Mouse (Mus musculus) kidney, postnatal 4 days (tissue): ENCODE results near the gene Cstf1.

Source experiments
- DNase-seq, 2 experiments: peaks; one replicate each; pipeline ENCODE4 v3.0.0; 2021; ENCODE audit warnings: mixed read lengths in 2 of 2

The Cstf1 gene

DNA sequence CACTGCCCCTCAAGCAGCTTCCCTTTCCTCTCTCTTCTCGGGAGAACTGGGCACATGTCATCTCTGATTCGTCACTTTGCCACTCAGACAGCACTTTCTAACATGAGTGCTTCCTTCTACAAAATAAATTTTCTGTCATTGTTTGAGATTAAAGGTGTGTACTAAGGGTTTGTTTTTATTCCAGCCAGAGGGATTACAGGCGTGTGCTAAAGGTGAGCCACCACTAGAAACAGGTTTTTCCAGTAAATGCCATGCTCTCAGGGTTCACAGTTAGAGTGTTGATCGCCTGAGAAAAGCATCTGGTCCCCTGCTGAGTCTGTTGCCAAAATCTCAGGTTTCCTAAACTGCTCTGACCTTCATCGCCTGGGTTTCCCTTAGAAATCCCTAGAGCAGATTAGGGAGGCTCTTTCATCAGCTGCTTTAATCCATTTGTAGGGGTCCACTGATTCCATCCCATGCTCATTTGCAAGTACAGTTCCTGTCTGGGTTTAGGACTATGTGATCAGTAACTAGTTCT, 6.6 kb downstream of the Cstf1 start:
- no peak for DNase-seq

DNA sequence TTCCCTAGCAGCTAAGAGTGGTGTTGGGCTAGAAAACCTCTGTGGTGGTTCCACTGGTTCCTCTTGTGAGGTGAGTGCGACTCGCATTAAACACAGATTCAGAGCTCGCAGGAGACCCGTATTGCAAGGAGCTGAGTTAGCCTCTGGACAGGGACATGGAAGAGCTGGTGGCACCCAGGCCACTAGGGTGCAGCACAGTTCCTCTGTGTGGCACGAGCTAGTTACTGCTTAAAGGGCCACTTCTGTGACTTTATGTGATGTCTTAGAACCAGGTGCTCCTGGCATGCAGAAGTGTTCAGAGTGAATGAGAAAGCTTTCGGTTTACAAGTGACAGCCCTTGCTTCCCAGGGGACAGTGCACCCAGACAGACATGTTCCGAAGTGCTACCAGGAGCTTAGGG, 7.9 kb downstream of the Cstf1 start:
- peak; percentile 70 to 76 for DNase-seq

DNA sequence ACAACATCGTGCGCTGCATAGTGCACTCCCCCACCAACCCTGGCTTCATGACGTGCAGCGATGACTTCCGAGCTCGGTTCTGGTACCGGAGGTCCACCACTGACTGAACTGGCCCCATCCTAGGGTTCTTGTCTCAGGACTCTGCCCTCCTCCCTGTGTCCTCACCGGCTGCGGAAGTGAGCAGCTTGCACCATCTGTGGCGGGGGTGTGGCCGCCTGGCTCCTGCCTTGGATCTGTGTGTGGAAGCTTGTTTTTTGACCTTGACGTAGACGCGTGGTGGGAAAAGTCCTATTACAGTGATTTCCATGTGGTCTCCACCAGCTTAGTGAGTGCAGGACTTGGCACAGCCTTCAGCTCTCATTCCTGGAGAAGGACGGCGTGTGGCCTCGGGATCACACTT, 10.0 kb downstream of the Cstf1 start:
- no peak for DNase-seq

DNA sequence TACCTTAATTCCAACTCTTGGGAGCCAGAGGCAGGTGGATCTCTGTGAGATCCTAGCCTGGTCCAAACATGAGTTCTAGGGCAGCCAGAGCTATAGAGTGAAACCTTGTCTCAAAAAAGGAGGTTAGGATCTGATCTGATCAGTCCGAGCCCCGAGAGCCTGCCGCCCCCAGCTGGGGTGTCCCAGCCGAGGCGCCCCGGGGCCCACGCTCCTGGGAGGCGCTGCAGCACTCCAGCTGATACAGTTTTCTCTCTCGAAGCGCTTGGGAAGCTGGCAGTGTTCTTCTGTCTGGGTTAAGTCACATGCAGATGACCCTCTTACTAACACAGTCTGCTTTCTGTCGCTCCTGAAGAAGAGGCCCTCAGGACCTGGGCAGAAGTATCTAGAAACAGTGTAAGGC, 10.9 kb downstream of the Cstf1 start:
- DNase-seq: no peak

DNA sequence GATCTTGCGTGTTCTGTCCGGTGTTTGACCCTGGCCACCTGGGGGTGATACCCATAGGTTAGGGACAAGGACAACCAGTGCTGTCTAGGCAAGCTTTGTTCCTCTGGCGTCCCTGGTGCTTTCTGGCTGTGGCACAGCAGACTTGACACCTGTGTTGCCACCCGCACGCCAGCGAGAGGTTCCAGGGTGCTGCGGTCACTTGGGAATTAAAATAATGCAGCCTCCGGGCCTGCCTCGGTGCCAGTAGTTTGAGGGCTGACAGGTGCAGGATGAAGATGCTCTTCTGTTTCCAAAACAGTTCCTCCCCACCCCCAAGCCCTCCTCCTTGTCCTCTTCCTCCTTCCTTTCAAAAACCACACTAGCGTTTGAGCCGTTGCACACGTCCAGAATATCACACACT, 11.4 kb downstream of the Cstf1 start:
- no peak for DNase-seq

DNA sequence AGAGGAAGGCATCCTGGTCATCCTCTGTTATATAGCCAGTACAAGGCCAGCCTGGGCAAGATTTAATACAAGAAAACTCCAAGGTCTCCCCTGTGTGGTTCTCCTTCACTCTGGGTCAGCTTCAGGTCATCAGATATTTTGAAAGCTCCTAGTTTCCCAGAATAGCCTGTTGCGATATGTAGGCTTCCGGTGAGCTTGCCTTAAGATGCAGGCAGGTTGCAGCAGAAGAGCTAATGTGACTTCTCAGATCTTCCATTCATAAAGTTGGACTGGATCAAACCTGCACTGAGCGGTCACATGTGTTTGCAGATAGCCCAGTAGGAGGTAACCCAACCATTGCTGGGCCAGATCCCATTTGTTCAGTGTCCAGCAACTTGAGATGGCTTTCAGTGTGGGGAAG, 14.2 kb downstream of the Cstf1 start:
- DNase-seq: no peak

DNA sequence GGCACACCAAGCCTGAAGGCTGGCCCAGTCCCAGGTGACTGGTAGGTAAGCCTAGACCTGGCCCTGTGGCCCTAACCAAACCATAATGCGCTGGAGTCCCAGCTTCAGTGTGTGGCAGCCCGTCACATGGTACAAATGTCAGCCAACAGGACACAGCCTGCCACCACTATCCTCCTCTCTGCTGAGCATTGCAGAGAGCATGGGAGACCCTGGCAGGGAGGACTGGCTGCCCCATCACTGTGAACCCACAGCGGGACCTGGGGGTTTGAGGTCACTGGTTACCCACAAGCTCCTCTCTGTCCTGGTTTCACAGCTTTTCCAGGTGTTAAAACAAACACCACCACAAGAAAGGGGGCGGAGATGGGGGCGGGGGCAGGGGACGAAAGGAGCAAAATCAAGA, 19.9 kb downstream of the Cstf1 start:
- no peak for DNase-seq

DNA sequence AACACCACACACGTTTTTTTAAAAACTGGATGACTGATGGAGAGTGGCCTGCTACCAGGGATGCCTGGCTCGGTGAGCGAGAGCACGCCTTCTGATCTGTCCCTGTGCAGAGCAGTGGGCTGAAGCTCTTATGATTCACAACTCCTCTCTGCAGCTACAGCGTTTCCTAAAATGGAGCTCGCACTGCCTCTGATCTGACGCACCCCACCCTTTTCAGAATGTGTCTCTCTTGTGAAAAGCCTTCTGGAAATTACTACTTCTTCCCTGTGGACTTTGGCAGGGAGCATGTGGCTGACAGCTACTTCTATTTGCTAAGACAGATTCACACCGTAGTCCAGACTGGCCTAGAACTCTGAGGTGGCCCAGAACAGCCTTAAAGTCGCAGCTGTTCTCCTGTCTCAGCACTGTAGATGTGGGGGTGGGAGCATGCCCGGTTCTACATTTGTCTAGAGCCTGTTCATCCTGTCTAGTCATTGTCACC, 21.6 kb downstream of the Cstf1 start:
- no peak for DNase-seq

DNA sequence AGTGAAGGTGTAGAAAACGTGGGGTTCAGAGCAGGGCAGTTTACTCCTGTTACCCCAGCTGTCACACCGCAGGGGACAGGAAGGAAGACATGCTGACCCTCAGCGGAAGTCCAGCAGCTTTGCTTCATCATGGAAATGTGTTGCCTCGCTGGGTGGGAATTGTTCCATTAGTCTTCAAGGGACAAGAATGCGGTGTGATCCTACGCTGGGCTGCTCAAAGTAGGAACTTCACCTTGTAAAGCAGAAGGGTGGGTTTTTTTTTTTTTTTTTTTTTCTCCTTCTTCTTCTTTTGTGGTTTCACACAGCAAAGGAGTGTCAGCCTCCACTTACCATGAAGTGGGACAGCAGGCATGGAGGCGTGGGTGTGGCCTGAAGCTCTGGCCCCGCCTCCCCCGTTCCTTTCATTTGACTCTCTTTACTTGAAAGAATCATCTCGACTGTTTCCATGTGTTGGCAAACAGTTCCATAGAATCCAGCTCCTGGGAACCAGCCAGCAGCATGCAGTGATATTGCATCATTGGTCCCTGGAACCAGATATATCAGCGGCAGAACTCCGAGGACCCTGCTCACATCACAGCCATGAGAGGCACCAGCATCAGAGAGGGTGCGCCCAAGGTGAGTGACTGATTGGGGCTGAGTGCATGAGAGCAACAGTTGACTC, 23.0 kb downstream of the Cstf1 start, which contains the start of gene Cass4:
Gene Cass4, plus strand, starts transcription at position 404 of the 661 bp plus-strand sequence.
- DNase-seq: peak; percentile 37 to 54

DNA sequence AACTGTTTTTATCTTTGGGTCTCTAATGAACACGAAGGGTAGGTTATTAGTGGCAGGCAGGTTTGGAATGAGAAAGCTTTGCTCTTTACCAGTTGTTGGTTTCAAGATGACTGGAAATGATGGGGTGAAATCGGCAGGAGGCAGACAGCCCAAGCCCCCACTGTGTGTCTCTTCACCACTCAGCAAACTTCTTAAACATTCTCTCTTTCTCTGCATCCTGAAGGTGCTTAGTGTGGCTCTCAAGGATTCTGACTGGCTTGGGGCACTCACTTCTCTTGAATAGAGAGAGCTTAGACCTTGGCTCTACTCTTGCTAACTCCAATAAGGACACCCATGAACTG, 23.5 kb downstream of the Cstf1 start:
- no peak for DNase-seq

DNA sequence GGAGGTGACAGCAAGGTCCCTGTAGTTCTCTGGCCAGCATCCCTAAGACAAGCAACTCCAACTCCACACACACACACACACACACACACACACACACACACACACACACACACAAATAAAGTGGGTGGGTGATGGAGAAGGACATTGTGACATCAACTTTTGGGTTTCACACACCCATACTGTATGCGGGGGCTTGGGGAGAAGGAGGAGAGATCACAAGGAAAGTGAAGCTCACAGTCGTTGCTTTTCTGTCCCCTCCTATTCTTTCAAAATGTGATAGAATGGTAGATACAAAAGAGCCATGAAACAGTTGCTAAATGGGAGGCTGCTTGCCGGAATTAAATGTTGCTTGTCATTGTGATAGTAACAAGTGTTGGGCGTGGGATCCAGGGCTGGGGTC, 24.2 kb downstream of the Cstf1 start:
- no peak for DNase-seq

DNA sequence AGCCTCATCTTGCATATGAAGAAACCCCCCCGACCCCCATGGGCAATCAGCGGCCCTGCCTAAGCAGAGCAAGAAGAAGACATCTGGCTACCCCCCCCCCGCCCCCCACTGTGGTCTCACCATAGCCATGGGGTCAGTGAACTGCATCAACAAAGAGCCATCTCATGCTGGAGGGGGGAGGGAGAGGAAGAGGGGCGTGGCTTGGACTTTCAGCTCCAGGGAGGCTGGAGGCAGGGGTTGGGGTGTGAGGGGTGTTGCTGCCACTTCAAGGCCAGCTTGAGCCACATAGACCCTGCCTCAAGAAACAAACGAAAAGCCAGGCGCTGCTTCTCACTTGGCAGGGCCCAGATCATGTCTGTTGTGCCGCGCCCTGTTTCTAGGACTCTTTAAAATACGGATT, 25.5 kb downstream of the Cstf1 start:
- DNase-seq: no peak

DNA sequence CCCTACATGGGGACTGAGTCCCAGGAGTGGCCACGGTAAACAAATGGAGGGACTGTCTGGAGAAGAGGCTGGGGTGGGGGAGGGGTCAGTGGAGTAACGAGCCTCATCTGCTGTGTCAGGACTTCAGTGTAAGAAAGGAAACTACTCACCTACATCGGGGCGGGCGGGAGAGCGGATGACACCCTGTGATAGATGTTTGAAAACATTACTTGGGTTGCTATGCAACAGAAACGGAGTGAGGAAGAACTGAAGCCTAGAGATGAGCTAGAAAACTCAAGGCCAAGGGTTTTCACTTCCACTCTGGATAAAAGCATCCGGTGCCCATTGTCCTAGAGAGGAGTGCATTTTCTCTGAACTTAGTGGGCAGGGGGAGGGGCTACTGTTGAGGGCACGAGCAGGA, 29.4 kb downstream of the Cstf1 start:
- DNase-seq: peak in 1 of 2 experiments; percentile 29

DNA sequence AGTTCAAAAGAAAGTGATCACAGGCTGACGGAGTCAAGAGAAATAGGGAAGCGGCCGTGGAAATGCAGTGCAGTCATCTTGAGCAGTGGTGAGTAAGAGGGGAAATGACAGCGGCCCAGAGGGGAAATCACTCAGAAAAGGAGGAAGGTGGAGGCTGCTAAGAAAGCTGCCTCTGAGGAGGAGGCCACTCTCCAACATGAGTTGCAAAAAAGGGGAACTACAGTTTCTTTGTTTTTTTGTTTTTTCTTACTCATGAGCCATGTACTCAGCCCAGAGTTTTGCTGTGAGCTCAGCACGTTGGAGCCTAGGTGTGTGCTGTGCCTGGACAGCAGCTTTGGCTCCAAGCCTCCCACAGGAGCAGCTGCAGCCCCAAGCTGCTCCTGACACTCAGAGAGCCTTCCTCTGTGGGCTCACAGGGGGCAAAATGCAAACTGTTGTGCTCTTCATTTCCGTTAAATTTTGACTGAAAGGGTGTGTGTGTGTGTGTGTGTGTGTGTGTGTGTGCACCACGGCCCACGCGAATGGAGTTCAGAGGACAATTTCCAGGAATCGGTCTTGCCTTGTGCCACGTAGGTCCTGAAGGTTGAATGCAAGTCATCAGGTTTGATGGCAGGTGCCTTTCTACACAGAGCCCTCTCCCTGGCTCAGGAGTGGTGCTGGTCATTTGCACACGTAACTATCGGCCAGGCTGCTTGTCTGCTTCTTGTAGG, 30.8 kb downstream of the Cstf1 start:
- DNase-seq: no peak

DNA sequence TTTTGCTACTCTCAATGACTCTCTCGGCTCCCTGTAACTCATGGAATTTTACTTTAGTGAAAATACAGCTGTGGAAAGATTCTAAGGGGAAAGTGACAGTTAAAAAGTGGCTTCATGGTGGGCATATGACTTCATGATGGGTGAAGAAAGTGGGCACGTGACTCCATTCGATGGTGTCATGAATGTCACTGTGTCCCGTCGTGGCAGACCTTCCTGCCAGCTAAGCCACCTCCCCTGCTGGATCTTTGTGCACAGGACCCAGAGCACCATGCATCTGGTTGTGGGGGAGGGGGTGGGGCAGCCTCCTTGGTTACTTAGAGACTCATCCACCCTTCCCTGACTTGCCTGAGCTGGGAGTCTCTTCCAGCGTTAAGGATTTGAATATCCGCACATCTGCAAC, 33.8 kb downstream of the Cstf1 start:
- DNase-seq: no peak

DNA sequence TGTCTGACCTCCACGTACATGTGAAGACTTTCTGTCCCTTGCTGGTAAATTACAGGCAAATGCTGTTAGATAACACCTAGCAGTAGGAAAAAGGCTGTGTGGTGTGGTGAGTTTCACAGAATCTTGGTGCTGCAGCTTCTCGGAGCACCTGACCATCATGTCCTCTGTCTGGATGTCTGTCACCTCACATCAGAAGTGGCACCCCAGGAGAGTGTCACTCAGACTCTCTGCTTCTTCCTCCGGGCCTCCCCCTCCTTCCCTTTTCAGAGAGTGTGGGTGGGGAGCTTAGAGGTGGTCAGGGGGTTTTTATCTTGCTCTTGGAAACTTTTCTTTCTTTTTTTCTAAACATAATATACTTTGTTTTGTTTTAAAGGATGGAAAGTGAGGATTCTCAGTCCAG, 34.5 kb downstream of the Cstf1 start:
- DNase-seq: no peak

DNA sequence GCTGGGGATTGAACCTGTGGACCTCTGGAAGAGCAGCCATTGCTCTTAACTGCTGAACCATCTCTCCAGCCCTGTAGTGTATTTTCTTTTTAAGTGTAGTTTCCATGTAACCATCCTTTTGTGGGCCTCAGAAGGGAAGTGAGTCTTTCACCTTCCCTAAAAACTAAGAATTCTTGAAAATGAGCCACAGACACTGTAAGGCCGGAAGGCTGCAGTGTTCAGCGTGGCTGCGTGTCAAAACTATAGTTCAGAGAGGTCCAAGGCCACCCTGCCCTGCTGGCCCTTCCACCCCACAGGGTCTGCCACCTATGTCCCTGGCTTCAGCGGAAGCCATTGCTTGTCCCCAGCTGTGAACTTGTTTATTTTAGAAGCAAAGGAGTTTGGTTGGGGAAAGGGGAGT, 35.7 kb downstream of the Cstf1 start:
- no peak for DNase-seq

DNA sequence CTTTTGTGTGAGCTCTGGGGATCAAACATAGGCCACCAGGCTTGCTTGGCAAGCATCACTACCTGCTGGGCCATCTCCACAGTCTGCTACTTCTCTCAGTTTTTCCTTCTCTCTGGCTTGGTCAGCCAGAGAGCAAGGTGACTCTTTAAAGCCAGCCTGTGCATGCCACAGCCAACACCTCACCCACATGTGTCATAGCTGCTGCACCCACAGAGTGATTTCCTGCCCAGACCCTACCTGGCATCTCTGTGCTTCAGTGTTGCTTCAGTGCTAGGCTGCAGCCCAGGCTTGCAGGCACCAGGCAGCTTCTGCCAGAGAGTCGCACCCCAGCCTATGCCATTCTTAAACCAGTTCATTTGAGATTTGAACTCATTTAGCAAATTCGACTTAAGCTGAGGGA, 37.0 kb downstream of the Cstf1 start:
- no peak for DNase-seq

DNA sequence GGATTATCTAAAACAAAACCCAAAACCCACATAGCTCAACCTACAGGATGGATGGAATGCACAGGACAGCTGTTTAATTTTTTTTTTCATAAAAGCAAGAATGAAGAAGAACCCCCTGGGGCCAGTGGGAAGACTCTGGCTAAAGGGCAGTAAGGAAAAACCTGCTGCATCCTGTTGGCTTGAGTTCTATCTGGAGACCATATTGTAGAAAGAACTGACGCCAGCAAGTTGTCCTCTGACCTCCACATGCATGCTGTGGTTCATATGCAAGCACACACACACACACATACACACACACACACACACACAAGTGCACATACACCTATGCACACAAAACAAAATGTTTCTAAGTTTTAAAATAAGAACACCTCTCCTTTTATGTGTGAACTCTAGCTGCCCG, 40.2 kb downstream of the Cstf1 start:
- DNase-seq: no peak

DNA sequence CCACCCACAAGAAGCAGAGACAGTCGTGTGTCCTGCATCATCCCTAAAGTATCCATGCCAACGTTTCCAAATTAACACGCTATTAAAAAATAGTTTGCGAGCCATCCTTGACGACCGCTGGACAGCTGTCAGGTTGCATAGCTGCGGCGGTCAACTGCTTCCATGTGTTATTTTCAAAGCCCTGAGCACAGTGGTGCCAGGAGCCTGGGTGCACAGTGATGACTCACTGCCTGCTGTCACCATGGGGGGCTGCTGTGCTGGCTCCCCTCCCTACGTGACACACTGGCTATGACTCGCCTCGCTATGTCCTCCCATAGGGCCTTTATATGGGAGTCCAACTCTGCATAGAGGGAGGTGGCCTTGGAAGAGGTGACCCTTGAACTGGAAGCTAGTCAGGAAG, 40.6 kb downstream of the Cstf1 start:
- no peak for DNase-seq

DNA sequence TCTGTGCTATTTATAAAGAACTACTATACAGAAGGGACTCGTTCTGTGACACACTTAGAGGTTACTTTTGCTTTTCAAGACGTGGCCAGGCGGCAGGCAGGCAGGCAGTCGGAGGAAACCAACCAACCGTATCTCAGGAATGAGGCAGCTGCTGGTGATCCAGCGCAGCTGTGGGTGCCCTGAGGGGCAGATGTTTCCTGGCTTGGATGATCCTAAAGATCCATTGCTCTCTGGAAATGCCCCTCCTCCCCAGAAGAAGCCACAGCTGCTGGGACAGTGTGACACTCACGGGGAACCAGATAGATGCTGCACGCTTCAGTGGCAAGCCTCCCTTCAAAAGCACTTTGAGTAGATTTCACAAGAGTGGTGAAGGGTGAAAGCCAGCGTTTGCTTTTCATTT, 42.0 kb downstream of the Cstf1 start:
- DNase-seq: peak; percentile 57 to 72

DNA sequence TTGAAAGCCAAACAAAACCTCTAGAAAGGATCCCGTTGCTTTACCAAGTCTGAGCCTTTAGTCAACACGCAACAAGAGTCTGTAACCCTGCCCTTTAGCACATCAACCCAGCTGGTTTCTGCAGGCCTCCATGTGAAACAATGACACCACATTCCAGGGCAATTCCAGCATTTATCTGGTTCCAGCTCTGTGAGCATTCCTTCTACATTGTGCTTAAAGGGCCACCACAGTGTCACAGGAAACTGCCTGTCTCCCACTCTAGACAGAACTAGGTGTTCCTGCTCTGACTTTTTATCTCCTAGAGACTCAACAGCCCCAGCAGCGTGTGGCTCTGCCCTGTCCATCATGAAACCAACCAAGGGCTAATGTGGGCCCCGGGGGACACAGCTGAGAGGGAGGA, 42.8 kb downstream of the Cstf1 start:
- peak; percentile 15 to 39 for DNase-seq

DNA sequence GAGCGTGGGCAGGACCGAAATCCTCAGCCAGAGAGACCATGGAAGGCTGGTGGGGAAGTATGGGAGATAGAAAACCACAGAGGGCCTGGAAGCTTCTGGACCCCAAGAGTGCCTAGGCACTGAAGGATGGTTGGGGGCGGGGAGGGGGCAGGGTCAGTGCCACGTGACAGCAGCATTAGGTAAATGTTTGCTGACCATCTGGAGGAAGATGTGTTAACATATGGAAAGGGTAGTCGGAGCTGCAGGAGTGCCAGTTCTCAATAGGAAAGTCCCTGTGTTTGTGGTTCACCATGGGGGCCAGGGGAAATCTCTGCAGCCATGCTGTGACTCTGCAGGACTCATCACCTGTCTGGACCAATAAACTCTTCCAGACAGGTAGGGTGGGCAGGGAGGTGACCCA, 43.4 kb downstream of the Cstf1 start:
- DNase-seq: no peak

DNA sequence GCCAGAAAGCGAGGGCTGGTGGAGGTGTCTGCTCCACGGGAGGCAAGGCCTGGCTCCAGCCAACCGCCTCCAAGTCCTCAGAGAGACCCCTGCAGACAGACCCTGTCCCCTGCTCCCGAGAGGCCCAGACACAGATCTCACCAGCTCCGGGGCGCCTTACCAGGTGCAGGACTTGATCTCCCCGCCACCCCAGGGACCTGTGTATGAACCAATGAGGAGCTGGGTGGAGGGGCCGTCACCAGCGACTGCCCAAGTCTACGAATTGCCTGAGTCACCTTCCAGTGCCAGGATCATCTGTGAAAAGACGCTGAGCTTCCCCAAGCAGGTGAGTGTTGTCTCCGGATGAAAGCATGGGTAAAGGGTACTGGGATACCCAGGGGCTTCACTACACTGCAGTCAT, 45.7 kb downstream of the Cstf1 start:
- DNase-seq: no peak

DNA sequence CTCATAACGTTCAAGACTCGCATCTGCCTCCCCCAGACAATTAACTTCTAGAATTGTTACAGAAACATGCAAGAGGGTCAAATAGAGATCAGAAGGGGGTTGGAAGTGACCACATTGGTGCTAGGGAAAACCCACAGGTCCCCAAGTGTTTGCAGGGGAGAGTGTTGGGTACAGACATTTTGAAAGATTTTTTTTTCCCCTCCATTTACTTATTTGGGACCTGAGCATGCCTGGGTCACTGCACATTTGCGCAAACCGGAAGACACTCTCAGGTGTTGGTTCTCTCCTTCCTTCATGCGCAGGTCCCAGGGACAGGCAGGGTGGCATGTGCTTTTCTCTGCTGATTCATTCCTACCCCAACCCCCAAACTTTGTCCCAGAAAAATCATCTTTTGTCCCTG, 46.4 kb downstream of the Cstf1 start:
- no peak for DNase-seq
